Mouse (Mus musculus): ENCODE data around the gene Ccdc159.

The Ccdc159 gene

DNA sequence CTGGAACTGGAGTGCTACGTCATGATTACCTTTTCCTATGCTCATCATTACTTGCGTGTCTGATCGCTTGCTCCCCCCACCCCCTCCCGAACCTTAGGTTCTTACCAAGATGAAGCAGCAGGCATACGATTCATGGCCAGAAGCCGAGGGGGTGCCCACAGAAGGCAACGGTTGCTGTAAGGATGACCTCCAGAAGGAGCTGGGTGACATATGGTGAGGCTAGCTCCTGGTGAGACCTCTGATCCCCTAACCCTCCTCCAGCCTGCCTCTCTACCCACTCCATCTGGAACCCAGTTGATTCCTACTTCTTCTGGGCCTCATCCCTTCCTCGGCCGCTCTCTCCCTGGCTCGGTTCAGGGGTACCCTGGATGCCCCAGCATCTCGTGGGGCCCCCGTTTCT, 6.8 kb downstream of the Ccdc159 start:
- CTCF ChIA-PET = no interaction called here

DNA sequence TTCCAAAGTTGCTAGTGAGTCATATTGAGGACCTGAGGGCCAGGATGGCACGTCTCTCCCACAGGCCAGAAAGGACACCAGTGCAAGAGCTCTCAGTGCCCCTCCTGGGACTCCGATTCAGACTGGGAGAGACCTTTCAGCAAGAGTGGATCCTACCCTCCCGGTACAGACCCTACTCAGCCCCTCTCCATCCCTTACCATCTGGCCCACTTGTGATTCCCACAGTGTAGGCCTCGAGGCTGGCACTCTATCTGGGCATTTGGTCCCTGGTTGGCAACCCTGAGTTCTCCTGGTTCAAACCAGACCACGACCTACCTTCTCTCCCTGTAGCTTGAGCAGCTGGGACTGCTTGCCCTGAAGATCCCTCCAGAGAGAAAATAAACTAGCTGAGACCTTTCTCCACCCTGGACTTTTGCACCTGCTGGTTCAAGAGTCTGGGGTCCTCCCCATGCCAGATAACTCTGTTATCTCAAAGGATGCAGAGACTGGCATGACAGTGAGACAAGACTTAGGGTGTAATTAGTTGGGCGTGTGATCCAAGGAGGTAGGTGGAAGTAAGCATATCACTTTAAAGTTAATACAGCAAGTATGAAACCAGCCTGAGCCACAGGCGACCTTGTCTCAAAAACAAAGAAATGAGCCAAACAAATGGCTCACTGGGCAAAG, 8.3 kb downstream of the Ccdc159 start:
- CTCF ChIA-PET = no interaction called here

DNA sequence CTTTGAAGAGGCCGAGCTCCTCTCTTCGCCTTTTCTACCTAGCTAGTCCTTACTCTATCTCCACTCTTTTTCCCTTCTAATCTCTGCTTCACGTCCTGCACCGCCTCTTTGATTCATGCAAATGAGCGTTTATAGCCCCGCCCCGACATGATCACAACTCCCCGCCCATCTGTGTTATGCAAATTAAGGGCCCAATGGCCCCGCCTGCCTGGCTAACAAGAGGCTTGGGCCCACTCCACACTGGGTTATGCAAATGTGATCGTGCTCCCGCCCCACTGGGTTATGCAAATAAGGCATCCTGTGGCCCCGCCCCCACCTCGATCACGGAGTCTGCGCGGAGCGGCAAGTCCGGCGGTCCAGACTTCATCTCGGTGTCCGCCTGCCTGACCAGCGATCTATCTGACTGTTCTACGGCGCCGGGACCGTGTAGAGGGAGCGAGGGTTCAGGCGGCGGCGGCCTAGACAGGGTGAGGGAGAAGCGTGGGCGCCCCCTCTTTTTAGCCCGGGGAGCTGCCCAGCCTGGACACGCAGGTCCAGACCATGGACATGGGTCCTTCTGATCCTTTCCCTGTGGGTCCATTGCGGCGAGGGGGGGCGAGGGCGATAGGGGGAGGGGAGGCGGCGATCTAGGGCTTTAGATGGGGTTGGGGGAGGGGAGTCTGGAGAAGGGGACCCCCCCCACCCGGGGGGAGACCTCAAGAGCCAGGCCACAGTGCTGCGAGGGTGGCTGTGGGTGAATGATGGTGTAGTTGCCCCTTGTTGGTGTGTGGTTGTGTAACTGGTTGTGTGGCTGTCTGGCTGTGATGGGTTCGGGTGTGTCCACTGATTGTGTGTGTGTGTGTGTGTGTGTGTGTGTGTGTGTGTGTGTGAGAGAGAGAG, 9.7 kb downstream of the Ccdc159 start, which contains the start of gene Plppr2:
Gene Plppr2 (plus strand): TSS at position 342 of the 879 bp plus-strand sequence.
- CTCF ChIA-PET = no interaction called here

DNA sequence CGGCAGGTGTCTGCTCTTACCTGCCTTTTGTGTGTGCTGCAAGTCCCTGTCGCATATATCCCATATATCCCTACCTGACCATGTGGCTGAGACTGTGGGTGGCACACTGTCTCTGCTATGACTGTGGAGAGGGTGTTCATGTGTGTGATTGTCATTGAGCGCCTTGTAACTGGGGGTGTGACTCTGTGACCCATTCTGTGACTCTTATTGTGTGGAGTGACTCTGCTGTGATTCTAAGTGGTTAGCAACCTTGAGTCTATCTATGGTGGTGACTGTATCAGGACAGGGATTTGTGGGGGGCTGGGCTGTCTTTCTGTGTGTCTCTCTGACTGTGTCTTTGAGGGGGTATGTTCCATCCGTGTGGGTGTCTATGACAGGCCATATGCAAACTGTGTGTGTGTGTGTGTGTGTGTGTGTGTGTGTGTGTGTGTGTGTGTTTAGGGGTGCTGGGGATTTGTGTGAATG, 10.5 kb downstream of the Ccdc159 start:
- CTCF ChIA-PET = no interaction called here

DNA sequence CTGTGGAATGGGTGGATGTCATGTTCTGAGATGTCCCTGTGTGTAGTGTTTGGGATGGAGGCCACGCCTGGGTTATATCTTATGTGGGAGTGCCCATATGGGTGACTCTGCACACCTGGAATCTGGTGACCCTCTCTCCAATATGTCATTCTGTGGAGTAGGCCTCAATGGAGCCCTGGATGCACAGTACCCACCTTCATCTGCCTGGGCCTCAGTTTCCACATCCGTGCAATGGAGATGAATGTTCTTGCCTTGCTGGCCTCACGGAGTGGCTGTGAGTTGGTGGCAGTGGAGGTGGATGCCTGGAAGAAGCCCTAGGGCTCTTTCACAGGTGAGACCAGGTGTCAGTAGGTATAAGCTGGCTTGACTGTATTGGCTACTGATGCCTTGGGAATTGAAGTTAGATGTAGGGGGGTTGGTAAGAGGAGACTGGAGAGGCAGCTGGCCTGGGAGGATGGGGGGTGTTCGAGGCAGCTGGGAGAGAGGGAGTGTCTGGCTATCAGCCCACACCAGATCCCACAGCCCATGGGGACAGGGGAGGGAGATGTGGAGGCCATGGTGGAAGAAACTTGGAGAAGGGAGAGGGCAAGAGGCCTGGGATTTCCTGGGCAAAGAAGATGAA, 11.1 kb downstream of the Ccdc159 start:
- CTCF ChIA-PET = no interaction called here

DNA sequence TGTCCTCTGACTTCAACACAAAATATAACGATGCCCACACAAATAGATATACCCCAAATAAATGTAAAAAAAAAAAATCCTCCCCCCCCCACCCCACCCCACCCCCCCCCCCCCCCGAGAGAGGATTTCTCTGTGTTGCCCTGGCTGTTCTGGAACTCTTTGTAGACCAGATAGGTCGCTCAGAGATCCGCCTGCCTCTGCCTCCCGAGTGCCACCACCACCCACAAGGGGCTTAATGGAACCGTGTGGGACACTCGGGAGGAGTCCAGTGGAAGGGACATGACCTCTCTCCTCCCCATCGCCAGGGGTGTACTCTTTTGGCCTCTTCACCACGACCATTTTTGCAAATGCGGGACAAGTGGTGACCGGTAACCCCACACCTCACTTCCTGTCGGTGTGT, 15.8 kb downstream of the Ccdc159 start:
- CTCF ChIA-PET = no interaction called here

DNA sequence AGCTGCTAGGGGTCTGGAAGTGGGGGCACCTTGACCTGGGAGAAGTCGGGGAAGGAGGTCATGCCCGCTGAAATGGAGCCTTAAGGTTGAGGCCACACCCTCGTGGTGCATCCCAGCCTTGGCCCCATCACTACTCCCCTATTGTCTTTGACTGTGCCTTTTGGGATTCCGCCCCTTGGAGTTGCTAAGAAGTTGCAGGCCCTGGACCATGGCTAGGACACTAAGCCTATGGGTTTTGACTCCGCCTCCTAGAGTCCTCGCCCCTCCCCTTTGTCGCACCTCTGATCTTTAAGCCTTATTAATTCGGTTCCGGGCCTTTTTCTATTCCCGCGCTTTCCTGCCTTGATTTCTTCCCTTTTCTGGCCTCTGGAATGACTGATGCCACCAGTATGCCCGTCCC, 16.4 kb downstream of the Ccdc159 start:
- CTCF ChIA-PET = no interaction called here

DNA sequence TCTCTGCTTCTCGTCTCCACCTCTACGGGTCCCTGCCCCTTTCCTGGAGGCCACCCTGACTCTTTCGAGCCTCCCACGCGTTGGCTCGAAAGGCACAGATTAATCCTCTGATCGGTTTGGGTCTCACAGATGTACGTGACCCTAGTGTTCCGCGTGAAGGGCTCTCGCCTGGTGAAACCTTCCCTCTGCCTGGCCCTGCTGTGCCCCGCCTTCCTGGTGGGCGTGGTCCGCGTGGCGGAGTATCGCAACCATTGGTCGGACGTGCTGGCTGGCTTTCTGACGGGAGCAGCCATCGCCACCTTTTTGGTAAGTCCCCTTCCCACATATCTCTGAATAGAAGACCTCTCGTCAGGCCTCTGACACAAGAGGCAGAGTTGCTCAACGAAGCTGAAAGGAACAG, 17.0 kb downstream of the Ccdc159 start:
- CTCF ChIA-PET = no interaction called here

DNA sequence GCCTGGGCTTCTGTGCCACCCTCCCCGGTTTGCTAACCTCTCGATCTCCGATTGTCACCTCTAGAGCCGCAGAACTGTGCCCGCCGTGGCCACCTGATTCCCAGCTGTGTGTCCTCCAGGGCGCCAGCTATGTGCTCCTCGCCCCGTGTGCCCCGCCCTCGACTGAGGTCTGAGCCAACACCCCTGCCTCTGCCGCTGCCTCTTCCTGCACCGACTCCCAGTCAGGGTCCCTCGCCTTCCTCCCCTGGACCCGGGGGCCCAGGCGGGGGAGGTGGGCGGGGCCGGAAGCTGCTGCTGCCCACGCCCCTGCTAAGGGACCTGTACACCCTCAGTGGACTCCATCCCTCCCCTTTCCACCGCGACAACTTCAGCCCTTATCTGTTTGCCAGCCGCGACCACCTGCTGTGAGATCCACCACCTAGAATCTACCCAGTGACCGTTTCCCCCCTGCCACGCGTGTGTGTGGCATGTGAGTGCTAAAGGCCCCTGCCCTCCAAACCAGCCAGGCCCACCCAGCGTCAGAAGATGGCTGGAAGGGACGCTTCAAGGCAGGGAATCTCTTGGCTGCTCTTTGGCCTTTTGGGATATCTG, 20.4 kb downstream of the Ccdc159 start:
- CTCF ChIA-PET = no interaction called here

DNA sequence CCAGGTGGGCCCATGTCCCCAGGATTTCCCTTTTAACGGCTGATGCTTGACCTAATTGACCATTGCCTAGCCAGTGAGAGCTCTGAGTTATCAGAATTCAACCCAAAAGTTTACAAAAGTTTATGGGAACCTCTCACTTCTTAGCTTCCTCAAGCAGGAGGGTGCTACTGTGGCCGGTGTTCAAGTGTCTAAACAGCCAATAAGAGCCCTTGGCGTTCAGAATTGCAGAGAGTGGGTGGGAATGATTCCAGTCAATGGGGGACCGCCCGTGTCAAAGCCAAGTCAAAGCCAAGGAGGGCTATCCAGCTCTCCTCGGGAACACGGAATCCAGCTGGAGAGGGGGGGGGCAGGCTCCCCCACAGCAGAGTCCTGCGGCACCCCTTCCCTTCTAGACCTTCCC, 20.9 kb downstream of the Ccdc159 start:
- CTCF ChIA-PET = no interaction called here

DNA sequence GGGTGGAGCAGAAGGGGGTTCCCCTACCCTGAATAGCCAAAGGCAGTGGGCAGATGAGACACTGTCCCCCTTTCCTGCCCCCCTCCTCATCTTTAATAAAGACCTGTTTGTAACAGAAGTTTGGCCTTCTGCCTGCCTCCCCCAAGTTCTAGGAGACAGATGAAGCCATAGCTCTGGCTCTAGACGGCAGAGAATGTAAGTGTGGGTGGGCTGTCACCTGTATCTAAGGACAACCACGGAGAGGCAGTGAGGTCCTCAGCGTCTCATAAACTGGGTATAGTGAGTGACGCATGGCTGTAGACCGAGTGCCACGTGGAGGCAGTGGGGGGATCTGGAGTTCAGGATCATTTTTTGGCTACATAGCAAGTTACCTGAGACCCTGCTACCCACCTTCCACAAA, 21.5 kb downstream of the Ccdc159 start:
- CTCF ChIA-PET = interaction anchor here (0.5 kb wide), 1 partner anchor 341 kb away, joined by 5 read pairs; no protein-coding TSS in a partner anchor

DNA sequence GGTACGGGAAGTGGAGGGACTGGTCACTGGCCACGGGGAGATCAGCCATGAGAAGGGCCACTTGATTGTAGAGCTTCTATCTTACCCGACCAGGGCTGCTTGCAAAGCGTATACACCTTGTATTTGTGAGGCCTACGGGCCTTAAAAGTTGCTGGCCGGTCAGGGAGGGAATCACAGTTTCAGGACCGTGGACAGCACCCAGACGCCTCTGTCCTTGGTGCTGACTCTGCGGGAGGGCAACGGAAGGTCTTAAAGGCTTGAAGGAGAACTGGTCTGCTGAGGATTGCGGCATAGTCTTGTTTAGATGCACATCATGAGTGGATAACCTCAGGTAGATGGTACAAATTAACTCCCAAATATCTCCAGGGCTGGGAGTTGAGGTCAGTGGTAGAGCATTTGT, 23.1 kb downstream of the Ccdc159 start:
- CTCF ChIA-PET = interaction anchor here (0.6 kb wide), 1 partner anchor 11 kb away, joined by 3 read pairs; no protein-coding TSS in a partner anchor

DNA sequence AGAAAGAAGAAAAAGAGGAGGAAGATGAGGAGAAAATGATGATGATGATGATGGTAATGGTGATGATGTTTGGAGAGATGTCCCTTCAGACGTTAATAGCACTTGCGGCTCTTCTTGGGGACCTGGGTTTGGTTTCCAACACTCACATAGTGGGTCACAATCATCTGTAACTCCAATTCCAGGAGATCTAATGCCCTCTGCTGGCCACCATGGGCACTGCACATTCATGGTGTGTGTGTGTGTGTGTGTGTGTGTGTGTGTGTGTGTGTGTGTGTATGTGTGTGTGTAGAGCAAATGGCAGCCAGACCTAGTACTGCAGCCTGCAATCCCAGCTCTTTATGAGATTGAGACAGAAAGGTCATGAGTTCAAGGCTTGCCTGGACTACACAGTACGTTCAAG, 24.7 kb downstream of the Ccdc159 start:
- CTCF ChIA-PET = interaction anchor here (0.6 kb wide), 1 partner anchor 56 kb away, joined by 3 read pairs; no protein-coding TSS in a partner anchor

DNA sequence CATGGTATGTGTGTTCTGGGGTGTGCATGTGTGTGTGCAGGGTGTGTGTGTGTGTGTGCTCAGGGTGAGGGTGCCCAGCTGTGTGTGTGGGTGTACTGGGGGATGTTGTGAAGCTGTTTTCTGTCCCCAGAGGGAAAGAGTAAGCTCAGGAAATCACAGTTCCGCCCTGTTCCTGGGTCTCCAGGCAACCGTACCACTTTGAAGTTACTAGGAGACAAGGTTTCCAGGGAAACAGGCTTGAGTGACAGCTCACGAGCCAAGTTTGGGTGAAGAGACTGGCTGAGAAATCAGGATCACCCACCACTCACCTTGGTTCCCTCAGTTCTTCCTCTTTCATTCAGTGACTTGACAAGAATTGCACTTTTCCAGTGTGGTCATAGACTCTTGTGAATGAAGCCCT, 26.3 kb downstream of the Ccdc159 start:
- CTCF ChIA-PET = interaction anchor here (0.7 kb wide), 1 partner anchor 143 kb away, joined by 8 read pairs; no protein-coding TSS in a partner anchor

DNA sequence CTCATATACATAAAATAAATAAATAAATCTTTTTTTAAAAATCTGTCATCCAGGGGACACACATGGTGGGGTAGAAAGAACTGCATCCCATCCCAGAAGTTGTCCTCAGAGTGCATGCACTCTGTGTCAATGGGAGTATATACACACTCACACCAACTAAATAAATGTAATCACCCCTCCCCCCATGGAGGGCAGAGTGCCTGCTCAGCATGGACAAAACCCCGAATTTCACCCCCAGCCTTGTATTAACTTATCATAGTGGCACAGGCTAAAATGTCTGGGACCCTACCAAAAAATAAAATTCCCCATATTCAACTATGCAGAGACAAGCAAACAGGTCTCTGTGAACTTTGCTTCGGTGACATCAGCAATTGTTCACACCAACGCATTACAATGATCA, 27.4 kb downstream of the Ccdc159 start:
- CTCF ChIA-PET = no interaction called here

DNA sequence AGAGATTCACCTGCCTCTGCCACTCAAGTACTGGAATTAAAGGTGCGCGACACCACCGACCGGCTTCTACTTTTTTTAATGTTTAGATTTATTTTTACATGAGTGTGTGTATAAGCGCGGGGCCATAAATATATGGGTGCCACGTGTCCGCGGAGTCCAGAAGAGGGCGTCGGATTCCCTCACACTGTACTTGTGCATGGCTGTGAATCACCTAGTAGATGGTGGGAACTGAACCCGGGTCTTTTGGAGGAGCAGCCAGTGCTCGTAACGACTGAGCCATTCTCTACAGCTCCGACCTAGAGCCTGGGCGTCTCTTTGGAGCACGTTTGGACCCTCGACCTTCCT, 27.9 kb downstream of the Ccdc159 start:
- CTCF ChIA-PET = interaction anchor here (0.5 kb wide), 1 partner anchor 197 kb away, joined by 3 read pairs; no protein-coding TSS in a partner anchor

DNA sequence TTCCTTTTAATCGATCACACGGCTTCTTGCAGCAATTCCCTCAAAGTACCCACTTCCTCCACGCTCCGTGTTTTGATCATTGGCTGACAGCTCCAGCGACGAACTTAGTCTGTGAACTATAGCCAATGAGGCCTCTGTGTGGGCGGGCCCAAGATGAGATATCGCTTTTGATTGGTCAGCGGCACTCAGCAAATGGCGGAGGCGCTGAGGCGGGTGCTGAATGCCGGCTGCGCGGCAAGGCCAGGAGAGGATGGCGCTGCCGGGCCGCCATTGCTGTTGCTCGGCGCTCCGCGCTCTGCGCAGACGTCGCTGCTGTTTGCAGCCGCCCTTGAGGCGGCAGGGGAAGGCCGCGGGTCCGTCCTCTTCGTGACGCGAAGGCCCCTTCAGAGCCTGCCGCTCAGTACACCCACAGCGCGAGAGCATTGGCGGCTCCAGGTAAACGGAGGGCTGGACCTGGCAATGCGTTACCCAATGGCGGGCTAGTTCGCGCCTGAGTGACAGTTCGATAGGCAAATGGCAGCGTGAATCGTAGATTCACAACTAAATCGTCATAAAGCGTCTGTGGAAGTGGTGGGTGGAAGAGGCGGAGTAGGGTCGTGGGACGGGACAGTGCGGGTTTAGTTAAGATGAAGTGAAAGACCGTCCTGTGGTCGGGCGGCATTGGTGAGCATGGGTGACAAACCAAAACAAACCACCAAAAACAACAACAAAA, 28.5 kb downstream of the Ccdc159 start, which contains the start of gene Swsap1:
Gene Swsap1 (plus strand): TSS at position 186 of the 712 bp plus-strand sequence.
- CTCF ChIA-PET = interaction anchor here (0.5 kb wide), 1 partner anchor 196 kb away, joined by 3 read pairs; no protein-coding TSS in a partner anchor

DNA sequence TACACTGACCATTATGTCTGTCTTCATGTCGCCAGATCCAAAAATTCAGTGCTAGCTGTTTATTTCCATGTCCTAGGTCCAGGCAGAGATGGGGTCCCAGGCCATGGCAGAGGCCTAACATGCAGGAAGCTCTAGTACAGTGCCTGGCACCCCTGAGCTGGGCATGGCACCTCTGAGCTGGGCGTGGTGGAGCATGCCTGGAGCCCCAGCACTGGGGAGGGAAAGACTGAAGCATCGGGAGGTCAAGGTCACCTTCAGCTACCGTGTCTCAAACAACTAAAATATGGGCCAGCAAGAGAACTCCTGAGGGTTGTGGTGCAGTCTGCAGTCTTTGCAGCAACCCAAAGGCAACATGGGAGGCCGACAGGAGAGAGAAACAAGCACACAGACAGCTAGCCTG, 31.1 kb downstream of the Ccdc159 start:
- CTCF ChIA-PET = no interaction called here

DNA sequence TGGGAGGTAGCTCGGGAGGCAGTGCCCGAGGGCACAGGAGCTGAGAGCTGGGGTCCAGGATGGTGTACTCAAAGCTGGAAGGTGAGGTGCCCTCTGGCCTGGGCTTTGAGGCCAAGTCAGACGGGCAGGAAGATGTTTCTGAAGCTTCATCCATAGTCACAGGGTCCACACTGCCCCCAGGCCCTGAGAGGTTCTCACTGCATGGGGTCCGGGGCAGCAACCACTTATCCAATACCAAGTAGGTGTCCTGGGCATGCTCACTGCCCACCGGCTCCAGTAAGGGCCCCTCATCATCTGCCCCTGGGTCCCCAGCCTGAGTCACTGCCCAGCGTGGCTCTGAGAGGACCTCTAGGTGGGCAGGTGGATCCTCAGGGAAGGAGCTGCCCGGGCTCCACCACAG, 32.0 kb downstream of the Ccdc159 start:
- CTCF ChIA-PET = no interaction called here

DNA sequence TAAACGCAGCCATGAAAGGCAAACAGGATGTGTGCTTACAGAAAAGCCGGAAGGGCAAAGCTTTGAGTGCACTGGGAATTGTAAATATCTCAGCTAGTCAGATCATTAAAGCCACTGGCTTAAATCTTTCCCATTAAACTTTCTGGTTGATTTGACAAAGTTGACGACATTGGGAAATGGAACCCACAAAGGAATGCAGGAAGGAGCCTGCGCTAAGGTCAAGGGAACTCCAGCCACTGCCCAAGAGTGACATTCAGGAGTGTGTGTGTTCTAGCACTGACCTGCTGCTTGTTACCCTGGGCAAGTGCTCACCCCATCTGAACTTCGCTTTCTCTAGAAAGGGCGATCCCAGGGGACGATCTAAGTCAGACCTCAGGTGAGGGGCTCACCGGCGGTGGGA, 32.9 kb downstream of the Ccdc159 start:
- CTCF ChIA-PET = no interaction called here

DNA sequence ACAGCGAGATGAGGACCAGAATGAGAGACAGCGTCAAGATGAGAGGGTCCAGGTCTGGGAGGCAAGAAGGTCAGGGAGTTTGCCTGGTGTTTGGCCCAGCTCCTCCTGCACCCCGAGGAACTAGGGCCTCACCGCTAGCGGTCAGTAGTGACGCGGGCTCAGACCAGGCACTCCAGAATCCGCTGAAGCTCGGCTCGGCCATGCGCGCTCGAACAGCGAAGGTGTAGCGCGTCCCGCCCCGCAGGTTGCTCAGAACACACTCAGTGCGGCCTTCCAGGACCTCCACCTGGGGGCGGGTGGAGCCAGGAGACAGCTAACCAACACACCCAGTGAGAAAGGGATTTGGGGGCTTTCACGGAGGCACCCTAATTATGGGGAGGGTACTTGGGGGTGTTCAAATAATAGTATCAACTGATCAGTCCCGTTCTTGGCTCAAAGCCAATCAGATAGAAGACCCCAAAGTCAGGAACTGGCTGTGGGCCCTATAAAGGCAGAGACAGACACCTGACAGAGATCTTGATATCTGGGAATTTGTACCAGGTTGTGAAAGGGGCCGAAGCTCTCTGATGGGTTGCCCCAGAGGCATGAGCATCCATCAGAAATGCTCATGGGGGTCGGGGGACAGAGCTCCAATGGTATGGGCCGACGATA, 33.4 kb downstream of the Ccdc159 start:
- CTCF ChIA-PET = interaction anchor here (0.6 kb wide), 1 partner anchor 118 kb away, joined by 6 read pairs; no protein-coding TSS in a partner anchor
